Mouse (Mus musculus) hematopoietic stem cell, adult 5-6 weeks (primary cell): ENCODE results near the gene Fgd6. TPM values are rescaled to one million over a fixed set of nuclear protein-coding genes. Genes with fewer than 3 reads are reported as not detected.

Experiments
- ATAC-seq, 2 experiments: fragments of 125-278 bp in 1 of 2; replicated peaks in 1 of 2; 2 replicates each; pipeline ENCODE4 v1.8.0; 2016 to 2017; ENCODE audit warnings: inconsistent platforms in 2 of 2, mild to moderate bottlenecking in 2 of 2, moderate number of reproducible peaks in 2 of 2, low read depth in 1 of 2, moderate TSS enrichment in 1 of 2; ENCODE audit not compliant: low FRiP score in 2 of 2, poor library complexity in 2 of 2, severe bottlenecking in 2 of 2, insufficient read depth in 1 of 2, low TSS enrichment in 1 of 2
- total RNA-seq: library from RNA; stranded (forward); fragments of 172-1452, 232-1000 nt; gene quantifications from 2 replicates; pipeline ENCODE4 v1.2.3, GENCODE M21; 2017

The Fgd6 gene
- total RNA-seq, 1 experiment from 2014 or later: 0.65 TPM

- ATAC-seq: no peak
Observed at GRCm38 (mm10) chr10:94037196-94037595, 1.4 kb downstream of the Fgd6 start.

GRCm38 (mm10) chr10:94037596-94037995 lies 1.8 kb downstream of the Fgd6 start:
- no peak for ATAC-seq

GRCm38 (mm10) chr10:94038366-94039260 lies 2.8 kb downstream of the Fgd6 start:
- ATAC-seq: no peak

GRCm38 (mm10) chr10:94043908-94044307 lies 8.1 kb downstream of the Fgd6 start:
- no peak for ATAC-seq

GRCm38 (mm10) chr10:94045301-94045700 lies 9.5 kb downstream of the Fgd6 start:
- ATAC-seq: no peak

- no peak for ATAC-seq
Observed at GRCm38 (mm10) chr10:94047024-94047423, 11.2 kb downstream of the Fgd6 start.

GRCm38 (mm10) chr10:94047845-94048559 lies 12.2 kb downstream of the Fgd6 start:
- ATAC-seq: peak in 1 of 2 experiments; percentile 56; a peak in 2 of 4 replicates

- ATAC-seq: no peak
Observed at GRCm38 (mm10) chr10:94049121-94049520, 13.3 kb downstream of the Fgd6 start.

- ATAC-seq: no peak
Observed at GRCm38 (mm10) chr10:94050736-94051135, 14.9 kb downstream of the Fgd6 start.

GRCm38 (mm10) chr10:94056487-94056886 lies 20.7 kb downstream of the Fgd6 start:
- no peak for ATAC-seq

GRCm38 (mm10) chr10:94059618-94060055 lies 23.8 kb downstream of the Fgd6 start:
- ATAC-seq: no peak

GRCm38 (mm10) chr10:94060190-94060589 lies 24.4 kb downstream of the Fgd6 start:
- peak; percentile 62 to 70 for ATAC-seq

- ATAC-seq: no peak
Observed at GRCm38 (mm10) chr10:94062357-94062756, 26.6 kb downstream of the Fgd6 start.

- no peak for ATAC-seq
Observed at GRCm38 (mm10) chr10:94066896-94067295, 31.1 kb downstream of the Fgd6 start.

GRCm38 (mm10) chr10:94068701-94069100 lies 32.9 kb downstream of the Fgd6 start:
- ATAC-seq: no peak

- no peak for ATAC-seq
Observed at GRCm38 (mm10) chr10:94071641-94072040, 35.8 kb downstream of the Fgd6 start.

GRCm38 (mm10) chr10:94072261-94072915 lies 36.6 kb downstream of the Fgd6 start:
- peak; percentile 60 to 63; a peak in 2 of 4 replicates for ATAC-seq
